Mouse (Mus musculus) hematopoietic stem cell, adult 5-6 weeks (primary cell): ENCODE results near the gene Nsd1. TPM values are rescaled to one million over a fixed set of nuclear protein-coding genes. Genes with fewer than 3 reads are reported as not detected.

Experiments
- ATAC-seq, 2 experiments: fragments of 125-278 bp in 1 of 2; replicated peaks in 1 of 2; 2 replicates each; pipeline ENCODE4 v1.8.0; 2016 to 2017; ENCODE audit warnings: inconsistent platforms in 2 of 2, mild to moderate bottlenecking in 2 of 2, moderate number of reproducible peaks in 2 of 2, low read depth in 1 of 2, moderate TSS enrichment in 1 of 2; ENCODE audit not compliant: low FRiP score in 2 of 2, poor library complexity in 2 of 2, severe bottlenecking in 2 of 2, insufficient read depth in 1 of 2, low TSS enrichment in 1 of 2
- total RNA-seq: library from RNA; stranded (forward); fragments of 172-1452, 232-1000 nt; gene quantifications from 2 replicates; pipeline ENCODE4 v1.2.3, GENCODE M21; 2017

Nsd1 gene
- total RNA-seq, 1 experiment from 2014 or later = 96.2 TPM

DNA sequence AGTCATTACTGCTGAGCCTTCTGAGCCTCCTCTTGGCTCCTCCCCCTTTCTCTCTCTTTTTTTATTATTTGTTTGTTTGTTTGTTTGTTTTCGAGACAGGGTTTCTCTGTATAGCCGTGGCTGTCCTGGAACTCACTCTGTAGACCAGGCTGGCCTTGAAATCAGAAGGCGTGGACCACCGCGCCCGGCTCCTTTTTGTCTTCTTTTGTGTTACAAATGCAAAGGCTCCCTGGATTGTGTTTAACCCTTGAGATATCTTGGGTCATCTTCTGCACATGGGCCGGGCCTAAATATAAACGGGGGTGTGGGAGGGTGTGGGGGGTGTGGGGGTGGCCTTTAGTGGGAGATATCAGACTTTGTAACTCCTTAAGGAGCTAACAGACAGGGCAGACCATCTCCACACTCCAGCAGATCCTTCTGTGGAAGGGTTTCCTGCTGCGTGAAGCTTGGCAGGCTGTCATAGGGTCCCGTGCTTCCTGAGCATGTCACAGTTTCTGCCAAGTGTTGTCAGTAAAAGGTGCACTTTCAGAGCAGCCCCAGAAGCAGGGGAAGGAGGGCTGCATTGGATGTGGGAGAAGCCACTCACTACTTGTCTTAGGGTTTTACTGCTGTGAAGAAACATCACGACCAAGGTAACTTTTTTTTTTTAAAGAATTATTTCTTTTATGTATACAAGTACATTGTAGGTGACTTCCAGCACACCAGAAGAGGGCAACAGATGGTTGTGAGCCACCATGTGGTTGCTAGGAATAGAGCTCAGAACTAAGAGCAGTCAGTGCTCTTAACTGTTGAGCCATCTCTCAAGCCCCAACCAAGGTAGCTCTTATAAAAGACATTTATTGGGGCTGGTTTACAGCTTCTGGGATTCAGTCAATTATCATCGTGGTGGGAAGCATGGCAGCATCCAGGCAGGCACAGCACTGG is 128.8 kb downstream of the Nsd1 start:
- ATAC-seq = no peak

DNA sequence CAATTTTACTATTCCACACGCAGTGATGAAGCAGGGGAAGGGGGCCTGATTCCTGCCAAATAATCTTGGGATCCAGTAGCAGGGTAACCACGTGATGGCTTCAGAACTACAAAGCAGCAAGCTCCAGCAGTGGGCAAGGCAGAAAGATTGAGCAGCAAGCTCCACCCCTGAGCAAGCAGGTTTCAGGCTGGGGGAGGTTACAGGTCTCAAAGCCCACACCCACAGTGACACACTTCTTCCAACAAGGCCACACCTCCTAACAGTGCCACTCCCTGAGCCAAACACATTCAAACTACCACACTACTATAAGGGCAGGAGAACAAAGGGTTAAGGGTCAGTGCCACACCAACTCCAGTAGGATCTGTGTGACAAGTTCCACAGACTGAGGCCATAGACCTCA is 129.7 kb downstream of the Nsd1 start:
- ATAC-seq = peak in 1 of 2 experiments; percentile 32; a peak in 1 of 4 replicates

DNA sequence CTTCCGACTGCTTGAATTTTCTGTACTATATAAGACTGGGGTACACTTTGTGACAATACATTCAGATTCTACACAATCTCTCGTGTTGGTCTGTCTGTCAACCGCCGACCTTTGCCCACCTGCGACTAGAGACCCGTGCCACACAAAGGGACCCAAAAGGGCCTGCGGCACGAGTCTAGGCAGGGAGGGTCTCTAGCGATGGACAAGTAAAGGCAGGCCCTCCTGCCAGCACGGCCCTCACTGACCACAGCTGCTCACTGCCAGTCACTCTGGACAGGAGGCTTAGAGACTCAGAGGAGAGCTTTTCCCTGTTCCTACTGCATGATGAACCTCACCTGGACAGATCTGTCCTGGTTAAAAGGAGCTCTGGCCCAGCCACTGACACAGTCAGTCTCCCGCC is 132.9 kb downstream of the Nsd1 start:
- ATAC-seq = no peak

DNA sequence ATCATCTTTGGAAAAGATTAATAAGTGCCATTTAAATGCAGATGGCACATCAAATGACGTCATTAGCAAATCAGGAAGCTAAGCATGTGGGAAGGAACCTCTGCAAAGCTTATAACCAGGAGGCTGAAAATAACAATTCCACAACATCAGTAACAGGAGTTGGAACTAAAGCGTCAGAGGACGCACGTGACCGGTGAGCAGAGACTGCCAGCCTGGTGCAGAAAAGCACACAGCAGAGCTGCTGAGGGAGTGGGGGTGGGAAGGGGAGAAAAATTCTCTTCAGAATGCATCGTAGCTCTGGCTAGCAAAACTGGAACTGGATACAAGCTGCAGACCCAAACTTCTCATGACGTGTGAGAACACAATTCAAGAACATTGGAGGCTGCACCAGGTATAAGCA is 134.7 kb downstream of the Nsd1 start:
- no peak for ATAC-seq

DNA sequence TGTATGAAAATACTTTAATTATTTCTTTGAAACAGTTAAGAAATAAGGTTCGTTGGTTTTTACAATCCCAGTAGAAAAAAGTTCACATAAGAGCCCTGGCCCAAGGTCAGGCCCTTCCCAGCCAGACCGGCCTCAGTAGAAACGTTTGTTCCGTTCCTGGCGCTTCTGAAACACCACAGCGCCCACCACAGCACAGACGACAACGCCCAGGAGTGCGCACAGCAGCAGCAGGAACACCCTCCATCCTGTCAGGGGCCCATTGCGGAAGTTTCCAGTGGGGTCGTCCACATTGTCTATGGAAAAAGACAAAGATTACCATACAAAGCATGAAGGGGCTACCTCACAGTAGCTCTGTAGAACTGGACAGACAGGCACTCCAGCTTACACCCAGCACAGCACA is 137.2 kb downstream of the Nsd1 start:
- no peak for ATAC-seq

DNA sequence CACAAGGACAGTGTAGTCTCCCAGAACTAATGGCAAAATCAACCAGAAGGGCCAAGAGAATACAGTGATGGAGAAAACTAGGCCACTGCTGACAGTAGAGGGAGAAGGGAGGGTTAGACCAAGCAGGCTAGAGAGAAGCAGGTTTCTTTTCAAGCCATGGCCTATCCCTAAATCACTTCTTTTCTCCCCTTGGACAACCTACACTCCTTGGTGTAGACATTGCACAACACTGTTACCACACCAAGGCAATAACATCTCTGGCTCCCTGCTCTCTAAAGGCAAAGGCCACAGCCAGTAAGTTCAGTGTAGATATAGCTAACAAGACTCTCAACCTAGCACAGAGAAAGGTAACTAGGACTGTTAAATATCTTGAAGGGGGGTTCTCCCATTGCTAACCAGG is 151.6 kb downstream of the Nsd1 start:
- ATAC-seq = no peak

DNA sequence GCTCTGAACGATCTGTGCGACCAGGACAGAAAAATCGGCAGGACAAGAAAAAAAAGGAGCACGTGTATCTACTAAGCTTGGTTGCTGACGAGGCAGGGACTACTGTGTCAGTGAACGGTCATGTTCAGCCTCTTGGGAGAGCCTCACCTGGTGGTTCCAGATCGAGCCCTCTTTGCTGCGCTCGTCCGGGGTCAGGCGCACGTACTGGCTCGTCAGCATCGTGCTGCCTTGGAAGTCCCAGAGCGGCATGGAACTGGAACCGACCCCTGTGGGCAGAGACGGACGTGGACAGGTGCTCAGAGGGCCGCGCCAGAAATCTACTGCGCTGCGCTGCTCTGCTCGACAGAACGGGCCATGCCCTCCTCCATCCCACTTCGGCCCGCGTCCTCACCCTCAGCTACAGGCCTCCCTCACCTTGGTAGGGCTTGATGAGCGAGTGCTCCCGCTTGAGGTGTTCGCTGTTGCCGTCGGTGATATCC is 152.4 kb downstream of the Nsd1 start:
- peak in 1 of 2 experiments; percentile 23; a peak in 2 of 4 replicates for ATAC-seq

DNA sequence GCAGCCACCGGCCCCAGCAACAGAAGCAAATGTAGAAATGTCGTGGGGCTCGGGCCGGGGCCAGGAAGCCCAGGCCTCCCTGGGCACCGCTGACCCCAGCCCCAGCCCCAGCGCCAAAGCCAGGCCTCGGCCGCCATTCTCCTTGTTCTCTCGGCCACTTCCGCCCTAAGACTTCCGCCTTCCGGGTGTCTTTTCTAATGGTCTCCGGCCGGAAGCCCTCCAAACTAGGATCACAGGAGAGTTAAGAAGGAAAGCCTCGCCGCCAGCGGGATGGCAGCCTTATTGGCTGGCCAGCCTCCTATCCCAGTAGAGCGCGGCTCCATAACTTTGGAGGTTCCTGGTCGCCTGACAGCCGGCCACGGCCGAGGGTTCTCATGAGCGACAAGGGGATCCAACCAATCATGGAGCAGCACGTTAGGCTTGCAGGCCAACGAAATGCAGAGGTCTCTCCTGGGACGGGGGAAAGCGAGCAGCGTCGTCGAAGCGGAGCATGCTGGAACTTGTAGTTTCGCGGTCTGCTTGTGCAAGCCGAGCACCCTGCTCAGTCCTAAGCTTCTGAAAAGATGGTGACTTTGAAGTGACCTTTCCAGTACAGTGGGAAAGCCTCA is 153.0 kb downstream of the Nsd1 start, which contains the start of gene Lman2:
TSS of gene Lman2 (minus strand) at position 331 of the 608 bp plus-strand sequence.
- ATAC-seq = peak; percentile 99

Other genes with a start within 250 kb of the Nsd1 start
- gene Hk3, start 188.4 kb upstream of the Nsd1 start, total RNA-seq = 32.0 and 64.9 TPM in 2 replicates
- 84.0 and 85.4 TPM in 2 replicates for gene Uimc1, start 109.5 kb upstream of the Nsd1 start, total RNA-seq
- 9.1 and 10.0 TPM in 2 replicates for gene Zfp346, start 104.5 kb upstream of the Nsd1 start, total RNA-seq
- gene Gm17617, start 76.2 kb upstream of the Nsd1 start, total RNA-seq = not detected in 2 replicates
- not detected in 2 replicates for gene Fgfr4, start 57.1 kb upstream of the Nsd1 start, total RNA-seq
- gene Prelid1, start 110.7 kb downstream of the Nsd1 start, total RNA-seq = 66.6 and 67.8 TPM in 2 replicates
- 22.1 and 27.4 TPM in 2 replicates for gene Rab24, start 112.2 kb downstream of the Nsd1 start, total RNA-seq
- 5.2 and 8.9 TPM in 2 replicates for gene Mxd3, start 120.0 kb downstream of the Nsd1 start, total RNA-seq
- gene Lman2, start 153.0 kb downstream of the Nsd1 start, total RNA-seq = 72.6 and 80.7 TPM in 2 replicates
- gene Rgs14, start 159.9 kb downstream of the Nsd1 start, total RNA-seq = 10.7 and 13.7 TPM in 2 replicates
- not detected in 2 replicates for gene Slc34a1, start 188.4 kb downstream of the Nsd1 start, total RNA-seq
- gene Pfn3, start 205.4 kb downstream of the Nsd1 start, total RNA-seq = not detected in 2 replicates
- not detected in 2 replicates for gene F12, start 217.0 kb downstream of the Nsd1 start, total RNA-seq
- 77.8 and 80.9 TPM in 2 replicates for gene Grk6, start 235.3 kb downstream of the Nsd1 start, total RNA-seq